Mouse (Mus musculus) forebrain, embryonic 14.5 days (tissue): ENCODE measurements around the gene Btbd6. TPM values are rescaled to one million over a fixed set of nuclear protein-coding genes. Genes with fewer than 3 reads are reported as not detected.

Source experiments
- ATAC-seq: fragments of 200-750 bp; cut with Nextera tagmentation; 2 replicates; pipeline ENCODE4 v1.8.0; 2017; ENCODE audit warnings: mild to moderate bottlenecking, moderate library complexity
- DNase-seq: peaks from one replicate; pipeline ENCODE4 v3.0.0-alpha.2; 2015; ENCODE audit warnings: low spot score
- H3K27ac ChIP-seq: fragments of 300-500 bp; sonication (generic); 2 replicates; pipeline ENCODE4 v1.5.1; 2014; ENCODE audit warnings: low read depth, mild to moderate bottlenecking, control low read depth, low read length, moderate library complexity
- H3K27me3 ChIP-seq: fragments of 300-500 bp; sonication (generic); replicated peaks from 2 replicates; pipeline ENCODE4 v1.6.1; 2014; ENCODE audit warnings: low read length, control low read depth, mixed read lengths; ENCODE audit not compliant: control insufficient read depth, insufficient read depth
- H3K36me3 ChIP-seq: fragments of 300-500 bp; sonication (generic); 2 replicates; pipeline ENCODE4 v1.6.1; 2014; ENCODE audit warnings: low read length, control low read depth; ENCODE audit not compliant: control insufficient read depth, insufficient read depth
- H3K4me1 ChIP-seq: fragments of 300-500 bp; sonication (generic); 2 replicates; pipeline ENCODE4 v1.6.1; 2014; ENCODE audit warnings: antibody characterized with exemption, low read length, control low read depth; ENCODE audit not compliant: control insufficient read depth, insufficient read depth
- H3K4me2 ChIP-seq: fragments of 300-500 bp; sonication (generic); 2 replicates; pipeline ENCODE4 v1.6.1; 2014; ENCODE audit warnings: mild to moderate bottlenecking, control low read depth, low read length
- H3K4me3 ChIP-seq: fragments of 300-500 bp; sonication (generic); 2 replicates; pipeline ENCODE4 v1.5.1; 2014; ENCODE audit warnings: low read depth, low read length, control low read depth
- H3K9ac ChIP-seq: fragments of 300-500 bp; sonication (generic); 2 replicates; pipeline ENCODE4 v1.6.1; 2014; ENCODE audit warnings: mild to moderate bottlenecking, low read length, control low read depth, moderate library complexity
- H3K9me3 ChIP-seq: fragments of 300-500 bp; sonication (generic); replicated peaks from 2 replicates; pipeline ENCODE4 v1.6.1; 2016; ENCODE audit warnings: low read length, control low read depth, mixed read lengths; ENCODE audit not compliant: control insufficient read depth
- WGBS: fragments of 180-500 bp; shearing (Covaris S2); extraction: QIAGEN DNeasy Blood & Tissue Kit; methylation state at CpG from one replicate; pipeline ENCODE4 v1.1.7; 2014; 5-methylcytosine and 5-hydroxymethylcytosine counted together
- polyA plus RNA-seq: library from polyadenylated mRNA; unstranded; fragments of >200 nt; fragmentation: Nextera tagmentation; extraction: Ambion mirVana; gene quantifications from 2 replicates; pipeline ENCODE4 v1.2.1, GENCODE M21; 2014

Btbd6 gene
- polyA plus RNA-seq, 1 experiment from 2014 or later, result 35.0 TPM

- Histone ChIP-seq H3K9ac (no peak overlapping the region), H3K9me3 (no peaks in the 10 kb centered on the region), H3K4me3 (no peak overlapping the region), H3K4me1 (no peaks in the 10 kb centered on the region; the same call in none of the 2 replicates), H3K27ac (no peak overlapping the region), H3K4me2 (no peak overlapping the region), H3K27me3 (no peaks in the 10 kb centered on the region), H3K36me3 (peaks cover 22% of the 10 kb centered on the region; the same call in 1 of the 2 replicates)
- no peak for ATAC-seq
- no peak for DNase-seq
These were observed 45.2 kb downstream of the Btbd6 start for GRCm38 (mm10) chr12:113021488-113021887.

- no peak for ATAC-seq
- no peak overlapping the region for H3K4me3 ChIP-seq
- H3K9ac ChIP-seq, result no peak overlapping the region
- no peaks in the 10 kb centered on the region for H3K4me1 ChIP-seq
- no peak overlapping the region for H3K4me2 ChIP-seq
- no peaks in the 10 kb centered on the region for H3K9me3 ChIP-seq
- WGBS, result 93% methylated on average over 4 of the region's 4 CpGs
- no peak for DNase-seq
- peaks cover 22% of the 10 kb centered on the region; the same call in 1 of the 2 replicates for H3K36me3 ChIP-seq
- H3K27me3 ChIP-seq, result no peaks in the 10 kb centered on the region
- H3K27ac ChIP-seq, result no peak overlapping the region
These were observed 46.8 kb downstream of the Btbd6 start for GRCm38 (mm10) chr12:113023082-113023481.

DNA sequence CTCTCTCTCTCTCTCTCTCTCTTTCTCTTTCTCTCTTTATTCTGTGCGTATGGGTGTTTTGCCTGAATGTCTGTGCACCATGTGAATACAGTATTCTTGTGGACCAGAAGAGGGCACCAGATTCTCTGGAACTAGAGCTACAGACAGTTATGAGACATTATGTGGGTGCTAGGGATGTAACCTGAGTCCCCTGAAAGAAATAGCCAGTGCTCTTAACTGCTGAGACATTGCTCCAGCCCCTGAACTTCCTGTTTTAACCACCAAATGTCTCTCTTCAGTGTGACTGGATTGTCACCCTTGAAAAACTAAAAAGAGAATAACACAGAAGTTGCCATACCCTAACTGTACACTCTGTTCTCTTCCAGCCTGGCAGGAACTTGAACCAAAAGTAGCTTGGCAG, 50.3 kb downstream of the Btbd6 start:
- H3K9ac ChIP-seq, result no peak overlapping the region
- DNase-seq (no peak), ATAC-seq (no peak)
- H3K4me3 ChIP-seq, result no peak overlapping the region
- H3K9me3 ChIP-seq, result no peaks in the 10 kb centered on the region
- no peak overlapping the region for H3K4me2 ChIP-seq
- 90% methylated on average over 1 of the region's 1 CpGs for WGBS
- no peaks in the 10 kb centered on the region for H3K27me3 ChIP-seq
- H3K36me3 ChIP-seq, result peaks cover 12% of the 10 kb centered on the region; the same call in 1 of the 2 replicates
- no peak overlapping the region for H3K27ac ChIP-seq
- no peaks in the 10 kb centered on the region for H3K4me1 ChIP-seq

DNA sequence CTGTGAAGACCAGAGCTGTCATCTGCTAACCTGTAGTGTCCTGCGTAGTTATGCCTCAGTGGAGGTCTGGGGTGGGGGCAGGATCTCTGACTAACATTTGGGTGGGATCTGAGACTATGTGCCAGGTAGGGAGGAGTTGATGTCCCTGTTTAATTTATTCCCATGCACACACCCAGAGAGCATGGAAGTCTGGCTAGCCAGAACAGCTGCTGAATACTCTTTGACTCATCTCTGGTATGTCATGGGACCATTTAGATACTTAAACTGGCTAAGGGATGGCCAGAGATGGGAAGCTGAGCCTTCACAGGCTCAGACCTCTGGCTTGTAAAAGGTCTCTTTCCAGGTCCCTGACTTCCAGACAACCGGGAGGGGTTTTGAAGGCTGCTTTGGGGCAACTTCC, 51.2 kb downstream of the Btbd6 start:
- H3K4me3 ChIP-seq, result no peak overlapping the region
- H3K4me2 ChIP-seq, result no peak overlapping the region
- H3K27me3 ChIP-seq, result no peaks in the 10 kb centered on the region
- peaks cover 12% of the 10 kb centered on the region; the same call in 1 of the 2 replicates for H3K36me3 ChIP-seq
- no peak for ATAC-seq
- no peak overlapping the region for H3K9ac ChIP-seq
- no peak for DNase-seq
- WGBS, result 93% methylated on average over 2 of the region's 2 CpGs
- peaks cover 5% of the 10 kb centered on the region for H3K4me1 ChIP-seq
- H3K27ac ChIP-seq, result no peak overlapping the region
- no peaks in the 10 kb centered on the region for H3K9me3 ChIP-seq

DNA sequence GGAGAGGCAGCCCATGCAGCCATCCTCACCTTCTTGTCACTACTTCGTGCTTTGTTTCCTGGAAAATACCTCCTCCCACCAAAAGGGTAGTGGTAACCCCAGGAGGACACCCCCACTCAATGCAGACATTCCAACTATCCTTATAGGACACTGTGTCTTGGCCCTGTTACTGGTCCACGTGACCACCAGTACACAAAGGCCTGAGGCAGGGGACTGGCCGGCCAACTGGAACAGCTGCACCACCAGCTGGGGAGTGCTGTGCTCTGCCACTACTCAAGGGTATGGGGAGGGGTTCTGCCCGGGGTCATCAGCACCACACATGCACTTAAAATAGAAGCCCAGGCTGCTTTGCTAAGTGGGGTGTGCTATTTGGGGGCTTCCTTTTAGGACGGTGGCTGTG, 51.8 kb downstream of the Btbd6 start:
- no peak; the same call in 1 of the 2 replicates for ATAC-seq
- DNase-seq, result peak; percentile 22
- no peak overlapping the region for H3K4me2 ChIP-seq
- 0 out of 2 replicates have a peak overlapping the region, but pooled peaks have one; percentile 6 for H3K9ac ChIP-seq
- H3K4me1 ChIP-seq, result peaks cover 9% of the 10 kb centered on the region
- H3K27me3 ChIP-seq, result no peaks in the 10 kb centered on the region
- H3K36me3 ChIP-seq, result peaks cover 12% of the 10 kb centered on the region; the same call in 1 of the 2 replicates
- no peak overlapping the region for H3K4me3 ChIP-seq
- no peaks in the 10 kb centered on the region for H3K9me3 ChIP-seq
- H3K27ac ChIP-seq, result no peak overlapping the region
- 55% methylated on average over 5 of the region's 5 CpGs for WGBS

Other genes starting within 250 kb of the Btbd6 start
- 5.9 and 7.0 TPM in 2 replicates for gene Pld4, start 215.8 kb upstream of the Btbd6 start, polyA plus RNA-seq
- gene Ahnak2, start 173.8 kb upstream of the Btbd6 start, polyA plus RNA-seq, result 0.29 and 0.51 TPM in 2 replicates
- gene Clba1, start 167.5 kb upstream of the Btbd6 start, polyA plus RNA-seq, result 17.0 and 19.4 TPM in 2 replicates
- 101 and 112 TPM in 2 replicates for gene Cdca4, start 147.1 kb upstream of the Btbd6 start, polyA plus RNA-seq
- gene Gpr132, start 108.3 kb upstream of the Btbd6 start, polyA plus RNA-seq, result not detected in 2 replicates
- gene Jag2, start 46.7 kb upstream of the Btbd6 start, polyA plus RNA-seq, result 5.3 and 7.5 TPM in 2 replicates
- 62.8 and 75.9 TPM in 2 replicates for gene Nudt14, start 34.4 kb upstream of the Btbd6 start, polyA plus RNA-seq
- 43.0 and 51.0 TPM in 2 replicates for gene Brf1, start 24.2 kb downstream of the Btbd6 start, polyA plus RNA-seq
- gene Pacs2, start 38.0 kb downstream of the Btbd6 start, polyA plus RNA-seq, result 16.1 and 21.6 TPM in 2 replicates
- gene Tex22, start 98.0 kb downstream of the Btbd6 start, polyA plus RNA-seq, result not detected in 2 replicates
- 16.6 and 18.7 TPM in 2 replicates for gene Mta1, start 121.8 kb downstream of the Btbd6 start, polyA plus RNA-seq
- 354 and 404 TPM in 2 replicates for gene Crip2, start 163.8 kb downstream of the Btbd6 start, polyA plus RNA-seq
- 32.5 and 46.1 TPM in 2 replicates for gene Crip1, start 169.8 kb downstream of the Btbd6 start, polyA plus RNA-seq
- gene Tedc1, start 179.9 kb downstream of the Btbd6 start, polyA plus RNA-seq, result 9.5 and 10.2 TPM in 2 replicates
- 28.9 and 31.5 TPM in 2 replicates for gene Tmem121, start 209.4 kb downstream of the Btbd6 start, polyA plus RNA-seq